Mouse (Mus musculus): ENCODE measurements around the gene Fxyd1.

GRCm38 (mm10) chr7:31049846-31050281 is 7.1 kb downstream of the Fxyd1 start:
- TF ChIP-seq GATA1 (IDR thresholded peaks at IDR 0.05; ENCODE audit: low read length): no peak
- no peak for TF ChIP-seq TAL1 (IDR thresholded peaks at IDR 0.05; ENCODE audit: low read length)
